Mouse (Mus musculus): ENCODE data around the gene Fsd1.

Gene Fsd1

GRCm38 (mm10) chr17:55986030-55986961 is at the start of gene Fsd1:
Gene Fsd1 (plus strand): TSS chr17:55986509.
- no peak for DNase-seq

- DNase-seq = peak; percentile 67
Measured at GRCm38 (mm10) chr17:55944387-55944865, 41.9 kb upstream of the Fsd1 start.

DNA sequence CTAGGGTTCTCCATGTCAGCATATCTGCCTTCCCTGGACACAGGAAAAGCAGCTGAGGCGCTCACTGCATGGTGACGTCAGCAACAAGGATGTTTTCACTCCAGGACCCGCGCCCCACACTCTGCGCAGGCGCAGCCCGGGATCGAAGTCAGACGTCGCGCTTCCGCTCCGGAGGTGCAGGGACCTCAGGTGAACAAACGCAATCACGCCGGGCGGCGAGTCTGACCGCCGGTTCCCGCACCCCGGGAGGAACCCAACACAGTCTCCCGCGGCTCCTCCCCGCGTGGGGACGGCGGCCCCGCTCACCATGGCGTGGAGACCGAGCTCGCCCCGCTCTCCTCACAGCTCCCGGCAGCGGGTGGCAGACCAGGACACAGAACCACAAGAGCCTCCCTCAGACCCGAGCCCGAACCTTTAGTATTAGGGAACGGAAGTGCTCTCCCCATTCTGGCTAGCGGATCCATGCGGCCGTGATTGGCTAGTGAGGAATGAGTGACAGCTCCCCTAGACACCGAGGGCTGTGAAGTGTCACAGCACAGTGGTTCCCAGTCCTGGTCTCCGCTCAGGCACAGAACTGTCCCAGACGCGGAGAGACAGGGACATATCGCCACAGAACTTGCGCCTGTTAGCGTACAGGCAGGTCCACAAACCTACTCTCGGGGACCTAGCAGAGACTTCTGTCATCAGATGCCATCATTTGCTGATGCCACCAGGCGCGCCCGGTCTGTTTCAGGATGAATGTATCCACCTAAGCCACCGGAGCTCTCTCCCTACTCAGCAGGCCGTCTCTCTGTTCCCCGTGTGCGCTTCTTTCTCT is 41.2 kb upstream of the Fsd1 start:
- peak; percentile 97 for DNase-seq

GRCm38 (mm10) chr17:55945696-55946095 is 40.6 kb upstream of the Fsd1 start:
- DNase-seq = no peak

DNA sequence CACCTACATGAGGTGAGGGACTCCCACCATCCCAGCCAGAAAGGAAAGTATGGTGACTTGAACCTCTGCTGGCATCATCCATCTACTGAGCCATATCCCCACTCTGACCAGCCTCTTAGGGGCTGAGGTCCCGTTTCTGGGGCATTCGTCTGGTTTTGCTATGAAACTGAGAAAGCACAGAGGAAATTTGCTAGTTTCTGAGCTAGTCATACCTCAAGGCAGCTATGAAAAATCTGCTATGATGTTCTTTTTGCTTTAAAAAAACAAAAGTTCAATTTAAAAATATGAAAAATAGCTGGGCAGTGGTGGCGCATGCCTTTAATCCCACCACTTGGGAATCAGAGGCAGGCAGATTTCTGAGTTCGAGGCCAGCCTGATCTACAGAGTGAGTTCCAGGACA is 37.7 kb upstream of the Fsd1 start:
- no peak for DNase-seq

- no peak for DNase-seq
Measured at GRCm38 (mm10) chr17:55949400-55949799, 36.9 kb upstream of the Fsd1 start, which contains the start of gene Zfp119b. Gene Zfp119b (minus strand): TSS chr17:55949500.

DNA sequence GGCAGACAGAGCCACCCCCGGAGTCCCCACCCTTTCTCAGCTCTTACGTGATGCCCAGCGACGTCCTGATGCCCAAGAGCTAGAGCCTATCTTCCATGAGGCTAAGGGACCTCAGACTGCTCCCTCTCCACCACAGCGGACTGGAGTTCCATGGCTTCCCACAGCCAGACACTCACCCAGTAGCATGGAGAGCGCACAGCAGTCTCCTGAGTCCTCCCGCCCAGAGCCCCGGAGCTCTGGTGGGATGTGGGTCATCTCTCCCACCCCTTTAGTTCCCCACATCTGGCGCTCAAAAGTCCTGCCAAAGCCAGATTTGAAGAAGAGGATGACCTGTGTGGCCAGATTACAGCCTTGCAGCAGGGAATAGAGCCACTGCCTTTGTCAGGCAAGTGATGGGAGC is 35.7 kb upstream of the Fsd1 start:
- DNase-seq = no peak

- DNase-seq = no peak
Measured at GRCm38 (mm10) chr17:55952041-55952440, 34.3 kb upstream of the Fsd1 start.

GRCm38 (mm10) chr17:55952447-55953027 is 33.8 kb upstream of the Fsd1 start, which contains the start of gene Ebi3:
Gene Ebi3 (plus strand): TSS chr17:55952640.
- no peak for DNase-seq

DNA sequence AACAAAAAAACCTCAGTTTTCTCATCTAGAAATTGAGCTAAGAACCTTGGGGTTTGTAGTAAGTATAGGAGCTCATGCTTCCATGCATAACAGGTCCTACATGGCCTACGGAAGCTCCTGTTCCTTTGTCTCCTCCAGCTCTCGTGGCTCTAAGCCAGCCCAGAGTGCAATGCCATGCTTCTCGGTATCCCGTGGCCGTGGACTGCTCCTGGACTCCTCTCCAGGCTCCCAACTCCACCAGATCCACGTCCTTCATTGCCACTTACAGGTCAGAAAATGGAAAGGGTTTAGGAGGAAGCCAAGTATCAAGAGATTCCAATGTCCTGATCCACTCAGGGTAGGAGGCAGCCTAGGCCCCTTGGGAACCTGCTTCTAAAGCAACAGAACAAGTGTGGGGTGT is 32.6 kb upstream of the Fsd1 start:
- no peak for DNase-seq

GRCm38 (mm10) chr17:55954229-55954628 is 32.1 kb upstream of the Fsd1 start:
- no peak for DNase-seq

GRCm38 (mm10) chr17:55956129-55956528 is 30.2 kb upstream of the Fsd1 start:
- peak; percentile 86 for DNase-seq

DNA sequence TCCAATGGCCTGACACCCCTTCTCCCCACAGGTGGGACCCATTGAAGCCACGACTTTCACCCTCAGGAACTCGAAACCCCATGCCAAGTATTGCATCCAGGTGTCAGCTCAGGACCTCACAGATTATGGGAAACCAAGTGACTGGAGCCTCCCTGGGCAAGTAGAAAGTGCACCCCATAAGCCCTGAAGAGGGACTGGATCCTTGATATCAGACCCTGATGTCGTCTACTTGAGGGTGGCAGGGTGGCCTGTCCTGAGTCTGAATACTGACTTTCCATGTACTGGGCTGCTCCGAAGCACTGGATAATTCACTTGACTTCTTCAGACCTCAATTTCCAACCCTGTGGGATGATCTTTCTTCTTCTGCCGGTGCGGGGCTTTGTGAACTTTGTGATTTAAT is 29.7 kb upstream of the Fsd1 start:
- DNase-seq = no peak

DNA sequence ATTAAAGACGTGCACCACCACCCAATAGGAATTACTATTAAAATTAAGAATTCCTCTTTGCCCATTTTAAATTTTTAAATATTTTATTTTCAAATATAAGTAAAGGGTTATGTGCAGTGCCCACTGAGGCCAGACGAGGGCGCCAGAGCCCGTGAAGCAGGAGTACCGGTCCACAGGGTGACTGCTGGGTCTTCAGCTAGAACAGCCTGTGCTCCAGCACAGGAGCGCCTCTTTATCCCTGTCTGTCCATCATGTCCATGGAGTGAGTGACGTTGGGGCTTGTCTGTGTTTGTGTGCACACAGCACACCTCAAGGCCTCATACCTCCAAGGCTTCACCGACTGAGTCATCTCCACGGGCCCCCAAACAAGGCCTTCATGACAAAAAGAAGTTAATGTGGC is 29.1 kb upstream of the Fsd1 start:
- peak; percentile 87 for DNase-seq

DNA sequence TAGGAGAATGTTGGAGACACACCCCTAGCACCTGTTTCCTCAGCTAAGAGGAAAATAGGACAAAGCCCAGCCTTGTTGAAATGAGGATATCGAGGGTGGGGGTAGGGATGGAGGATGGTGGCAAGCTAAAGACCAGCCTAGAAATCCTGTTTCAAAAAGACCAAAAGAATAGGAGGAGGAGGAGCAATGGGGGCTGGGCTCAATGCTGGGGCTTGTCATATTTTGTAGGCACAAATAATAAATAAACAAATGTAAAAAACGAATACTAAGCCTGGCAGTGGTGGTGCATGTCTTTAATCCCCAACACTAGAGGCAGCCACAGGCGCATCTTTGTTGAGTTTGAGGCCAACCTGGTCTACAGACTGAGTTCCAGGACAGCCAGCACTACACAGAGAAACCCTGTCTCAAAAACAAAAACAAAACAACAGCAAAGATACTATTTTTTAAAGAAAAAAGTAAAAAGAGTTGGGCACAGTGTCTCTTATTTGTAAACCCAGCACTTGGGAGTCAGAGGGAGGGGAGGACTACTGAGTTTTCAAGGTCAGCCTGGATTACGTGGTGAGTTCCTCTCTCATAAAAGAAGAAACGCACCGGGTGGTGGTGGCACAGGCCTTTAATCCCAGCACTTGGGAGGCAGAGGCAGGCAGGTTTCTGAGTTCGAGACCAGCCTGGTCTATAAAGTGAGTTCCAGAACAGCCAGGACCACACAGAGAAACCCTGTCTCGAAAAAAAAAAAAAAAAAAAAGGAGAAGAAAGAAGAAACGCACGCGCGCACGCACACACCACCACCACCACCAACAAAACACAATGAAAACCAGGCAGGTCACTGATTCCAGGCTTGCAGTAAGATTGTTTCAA is 28.4 kb upstream of the Fsd1 start:
- DNase-seq = no peak

DNA sequence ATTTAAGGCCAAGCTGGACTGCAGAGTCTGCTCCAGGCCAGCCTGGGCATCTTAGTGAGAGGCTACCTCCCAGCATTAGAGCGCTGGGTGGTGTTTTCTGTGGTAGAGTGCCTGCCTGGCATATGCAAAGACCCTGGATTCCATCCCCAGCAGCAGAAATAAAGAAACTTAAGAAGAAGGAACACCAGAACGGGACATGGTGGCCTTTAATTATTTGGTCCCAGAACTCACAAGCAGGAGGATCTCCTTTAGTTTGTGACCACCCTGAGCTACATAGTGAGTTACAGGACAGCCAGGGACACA is 27.8 kb upstream of the Fsd1 start:
- DNase-seq = no peak

DNA sequence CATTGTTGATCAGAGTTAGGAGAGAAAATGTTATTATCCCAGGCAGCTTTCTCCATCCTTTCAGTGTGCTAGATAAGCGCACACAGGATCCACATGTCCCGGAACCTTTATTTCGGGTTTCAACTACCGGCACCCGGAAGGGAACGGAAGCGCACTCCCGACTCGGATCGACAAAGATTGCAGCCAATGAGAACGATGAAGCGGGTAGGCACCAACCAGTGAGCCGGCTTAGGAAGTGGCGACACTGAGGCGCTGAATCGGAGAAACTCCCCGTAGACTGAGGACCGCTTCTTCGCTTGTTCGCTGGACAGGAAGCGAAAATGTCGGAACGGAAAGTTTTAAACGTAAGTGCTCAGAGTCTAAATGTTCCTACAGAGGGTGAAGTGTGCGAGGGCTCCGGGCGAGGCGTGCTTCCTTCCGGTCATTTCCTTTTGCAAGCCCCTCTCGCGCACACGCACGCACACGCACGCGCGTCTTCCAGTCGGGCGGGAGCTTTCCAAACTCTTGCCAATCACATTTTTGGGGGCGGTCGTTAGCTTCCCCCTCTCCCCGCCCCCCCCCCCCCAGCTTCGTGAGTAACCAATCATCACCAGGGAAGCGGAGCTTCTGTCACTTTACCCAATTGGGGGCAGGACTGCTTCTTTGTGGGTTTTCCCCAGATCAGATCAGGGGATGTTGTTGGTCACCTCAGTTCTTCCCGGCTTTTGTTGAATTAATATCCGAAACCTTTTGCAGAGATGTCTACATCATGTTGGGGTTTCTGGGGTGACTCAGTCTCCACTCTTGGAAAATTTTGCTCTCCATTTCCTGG is 27.2 kb upstream of the Fsd1 start, which contains the start of gene Yju2:
Gene Yju2, plus strand, starts transcription at position 182 of the 811 bp plus-strand sequence.
- DNase-seq = peak; percentile 96

DNA sequence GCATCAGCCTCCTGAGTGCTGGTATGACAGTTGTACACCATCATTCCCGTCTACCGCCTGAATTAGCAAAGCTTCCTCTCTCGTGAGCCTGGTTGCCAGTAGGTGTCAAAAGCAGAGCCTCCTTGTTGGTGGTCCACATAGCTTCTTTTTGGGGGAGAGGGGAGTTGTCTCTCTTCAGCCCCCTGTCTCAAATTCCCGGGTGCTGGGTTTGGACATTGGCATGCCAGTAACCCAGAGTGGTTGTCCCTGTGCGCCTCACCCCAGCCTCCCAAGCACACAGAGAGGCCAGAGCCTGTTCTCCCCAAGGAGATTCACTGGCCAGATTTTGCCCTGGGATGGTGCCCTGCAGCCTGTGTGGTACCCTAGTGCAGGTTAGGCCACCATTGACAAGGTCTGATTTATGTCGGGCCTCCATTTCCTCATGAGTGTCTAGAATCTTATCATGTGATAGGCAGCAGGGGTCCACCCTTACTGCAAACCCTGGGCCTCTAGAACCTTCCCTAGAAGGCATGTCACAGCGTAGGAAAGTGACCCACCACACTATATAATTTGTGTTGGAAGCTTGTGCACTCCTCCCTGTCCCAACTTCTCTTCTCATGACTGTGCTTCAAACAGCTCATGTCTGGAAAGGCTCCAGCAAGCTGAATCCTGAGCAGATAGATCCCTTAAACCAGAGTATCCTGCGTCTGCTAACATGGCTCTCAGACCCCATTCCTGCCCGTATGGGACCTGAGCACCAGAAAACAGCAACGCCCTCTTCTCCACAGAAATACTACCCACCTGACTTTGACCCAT is 26.2 kb upstream of the Fsd1 start:
- DNase-seq = no peak

DNA sequence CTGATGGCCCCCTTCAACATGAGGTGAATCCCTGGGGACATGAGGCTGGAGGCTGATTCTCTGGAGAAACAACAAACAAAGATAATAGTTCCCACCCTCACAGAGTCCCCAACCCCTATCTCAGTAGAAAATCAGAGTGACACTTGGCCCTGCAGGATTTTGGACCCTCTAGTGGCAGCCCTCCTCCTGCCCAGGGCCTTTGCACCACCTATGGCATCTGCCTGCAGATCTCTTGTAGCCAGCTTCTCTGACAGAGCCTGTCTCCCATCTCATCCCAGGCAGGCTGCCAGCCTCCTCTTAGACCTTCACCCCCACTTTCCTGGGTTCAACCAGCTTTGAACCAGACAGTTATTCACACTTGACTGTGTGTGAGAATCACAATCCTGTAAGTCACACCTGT is 25.5 kb upstream of the Fsd1 start:
- DNase-seq = no peak

DNA sequence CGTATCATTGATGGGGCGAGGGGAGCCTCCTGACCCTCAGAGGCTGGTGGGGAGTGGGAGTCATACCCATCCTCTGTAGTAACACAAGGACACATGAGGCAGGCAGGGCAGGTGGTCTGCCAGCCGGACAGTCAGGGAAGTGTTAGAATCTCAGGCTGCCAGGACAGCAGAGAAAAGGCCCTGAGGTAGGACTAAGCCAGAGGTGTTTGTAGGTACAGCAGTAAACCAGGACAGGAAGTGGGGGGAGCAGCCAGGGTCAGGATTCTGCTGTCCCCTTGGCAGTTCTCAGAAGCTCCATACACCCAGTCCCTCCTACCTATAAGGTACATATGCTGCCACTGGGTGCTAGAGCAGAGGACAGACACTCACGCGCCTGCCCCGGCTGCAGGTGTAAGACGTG is 24.7 kb upstream of the Fsd1 start:
- no peak for DNase-seq

DNA sequence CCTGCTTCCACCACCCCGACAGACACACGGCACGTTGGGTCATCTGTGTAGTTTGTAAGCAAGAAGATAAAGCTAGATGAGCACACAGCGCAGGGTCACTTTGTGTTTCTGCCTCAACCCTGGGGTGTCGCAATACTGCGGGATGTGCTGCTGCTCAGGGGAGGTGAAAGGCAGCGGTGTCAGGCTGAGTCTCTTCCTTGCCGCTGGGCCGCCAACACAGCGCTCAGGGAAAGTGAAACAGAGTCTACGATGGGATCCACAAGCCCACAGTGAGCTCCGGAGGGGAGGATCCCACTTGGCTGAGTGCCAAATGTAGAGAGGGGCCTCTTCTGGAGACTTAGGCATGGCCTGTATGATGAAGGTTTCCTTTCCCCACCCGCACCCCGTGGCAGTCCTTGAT is 23.1 kb upstream of the Fsd1 start:
- peak; percentile 32 for DNase-seq

Data from lung, postnatal 36 days (tissue).